Mouse (Mus musculus) midbrain, embryonic 10.5 days (tissue): ENCODE results near the gene Prrg2. TPM values are rescaled to one million over a fixed set of nuclear protein-coding genes. Genes with fewer than 3 reads are reported as not detected.
A peak's percentile ranks its signal among the peaks of the same experiment; 100 is the strongest.
"Not testable (repeated sequence)": the region's sequence is repeated elsewhere in the genome, so short reads cannot be mapped to it uniquely, and the experiment has no call there.

ENCODE experiments used
- DNase-seq: peaks from one replicate; pipeline ENCODE4 v3.0.0-alpha.2; 2017; ENCODE audit warnings: low spot score
- H3K27ac ChIP-seq: fragments of 300-500 bp; sonication (generic); replicated peaks from 2 replicates; pipeline ENCODE4 v1.5.1; 2016; ENCODE audit warnings: mild to moderate bottlenecking
- H3K27me3 ChIP-seq: fragments of 300-500 bp; sonication (generic); 2 replicates; pipeline ENCODE4 v1.6.1; 2016; ENCODE audit warnings: low read depth, mild to moderate bottlenecking; ENCODE audit not compliant: poor library complexity, severe bottlenecking
- H3K36me3 ChIP-seq: fragments of 300-500 bp; sonication (generic); 2 replicates; pipeline ENCODE4 v1.6.1; 2016; ENCODE audit warnings: mild to moderate bottlenecking, moderate library complexity
- H3K4me1 ChIP-seq: fragments of 300-500 bp; sonication (generic); 2 replicates; pipeline ENCODE4 v1.6.1; 2016
- H3K4me3 ChIP-seq: fragments of 300-500 bp; sonication (generic); 2 replicates; pipeline ENCODE4 v1.5.1; 2016; ENCODE audit warnings: mild to moderate bottlenecking, moderate library complexity
- H3K9me3 ChIP-seq: fragments of 300-500 bp; sonication (generic); replicated peaks from 2 replicates; pipeline ENCODE4 v1.6.1; 2016; ENCODE audit warnings: mild to moderate bottlenecking
- WGBS: fragments of 180-500 bp; shearing (Covaris S2); methylation state at CpG from one replicate; pipeline ENCODE4 v1.1.7; 2016; 5-methylcytosine and 5-hydroxymethylcytosine counted together
- polyA plus RNA-seq: library from polyadenylated mRNA; unstranded; fragments of >200 nt; fragmentation: Nextera tagmentation; extraction: Ambion mirVana; gene quantifications from 2 replicates; pipeline ENCODE4 v1.2.1, GENCODE M21; 2016

Prrg2 gene
- polyA plus RNA-seq, 1 experiment from 2014 or later, result 17.0 TPM

- no peak for DNase-seq
- H3K36me3 ChIP-seq, result no peaks in the 10 kb centered on the region
- 77% methylated on average over 6 of the region's 6 CpGs for WGBS
- H3K4me1 ChIP-seq, result peaks cover 12% of the 10 kb centered on the region
- no peaks in the 10 kb centered on the region for H3K27me3 ChIP-seq
- no peak overlapping the region for H3K4me3 ChIP-seq
- no peak overlapping the region for H3K27ac ChIP-seq
- no peaks in the 10 kb centered on the region for H3K9me3 ChIP-seq
Measured at GRCm38 (mm10) chr7:45097479-45097878, 35.0 kb upstream of the Prrg2 start.

DNA sequence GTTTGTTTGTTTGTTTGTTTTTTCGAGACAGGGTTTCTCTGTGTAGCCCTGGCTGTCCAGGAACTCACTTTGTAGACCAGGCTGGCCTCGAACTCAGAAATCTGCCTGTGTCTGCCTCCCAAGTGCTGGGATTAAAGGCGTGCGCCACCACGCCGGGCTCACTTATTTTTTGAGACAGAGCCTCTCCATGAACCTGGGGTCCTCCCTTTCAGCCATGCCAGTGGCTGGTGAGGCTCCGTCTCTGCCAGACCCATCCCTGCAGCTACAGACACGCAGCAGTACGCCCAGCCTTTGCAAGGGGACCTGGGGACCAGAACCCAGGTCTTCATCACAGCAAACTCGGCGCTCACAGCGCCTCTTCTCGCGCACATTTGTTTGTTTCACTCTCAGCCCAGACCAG, 33.5 kb upstream of the Prrg2 start:
- peaks cover 27% of the 10 kb centered on the region for H3K4me1 ChIP-seq
- not testable (repeated sequence) for H3K27ac ChIP-seq, H3K36me3 ChIP-seq, H3K9me3 ChIP-seq, H3K27me3 ChIP-seq, H3K4me3 ChIP-seq, DNase-seq
- 92% methylated on average over 14 of the region's 14 CpGs for WGBS

GRCm38 (mm10) chr7:45095367-45095766, 32.9 kb upstream of the Prrg2 start:
- peaks cover 31% of the 10 kb centered on the region for H3K4me1 ChIP-seq
- no peak overlapping the region for H3K4me3 ChIP-seq
- H3K27ac ChIP-seq, result no peak overlapping the region; the same call in 1 of the 2 replicates
- H3K36me3 ChIP-seq, result no peaks in the 10 kb centered on the region
- 83% methylated on average over 6 of the region's 6 CpGs for WGBS
- no peaks in the 10 kb centered on the region for H3K9me3 ChIP-seq
- no peak for DNase-seq
- H3K27me3 ChIP-seq, result 0 out of 2 replicates have a peak, but pooled peaks cover 5% of the 10 kb centered on the region

- 79% methylated on average over 7 of the region's 7 CpGs for WGBS
- H3K36me3 ChIP-seq, result no peaks in the 10 kb centered on the region
- H3K27me3 ChIP-seq, result 0 out of 2 replicates have a peak, but pooled peaks cover 5% of the 10 kb centered on the region
- H3K4me1 ChIP-seq, result peaks cover 31% of the 10 kb centered on the region
- no peak overlapping the region for H3K27ac ChIP-seq
- H3K9me3 ChIP-seq, result no peaks in the 10 kb centered on the region
- H3K4me3 ChIP-seq, result no peak overlapping the region
- no peak for DNase-seq
Measured at GRCm38 (mm10) chr7:45094121-45094520, 31.6 kb upstream of the Prrg2 start.

GRCm38 (mm10) chr7:45093516-45093905, 31.0 kb upstream of the Prrg2 start:
- no peak for DNase-seq
- peaks cover 2% of the 10 kb centered on the region for H3K36me3 ChIP-seq
- H3K27me3 ChIP-seq, result 0 out of 2 replicates have a peak, but pooled peaks cover 5% of the 10 kb centered on the region
- peak overlapping the region; percentile 46; the same call in 1 of the 2 replicates for H3K27ac ChIP-seq
- H3K4me1 ChIP-seq, result peaks cover 31% of the 10 kb centered on the region
- no peaks in the 10 kb centered on the region for H3K9me3 ChIP-seq
- H3K4me3 ChIP-seq, result no peak overlapping the region
- 40% methylated on average over 18 of the region's 18 CpGs for WGBS

DNA sequence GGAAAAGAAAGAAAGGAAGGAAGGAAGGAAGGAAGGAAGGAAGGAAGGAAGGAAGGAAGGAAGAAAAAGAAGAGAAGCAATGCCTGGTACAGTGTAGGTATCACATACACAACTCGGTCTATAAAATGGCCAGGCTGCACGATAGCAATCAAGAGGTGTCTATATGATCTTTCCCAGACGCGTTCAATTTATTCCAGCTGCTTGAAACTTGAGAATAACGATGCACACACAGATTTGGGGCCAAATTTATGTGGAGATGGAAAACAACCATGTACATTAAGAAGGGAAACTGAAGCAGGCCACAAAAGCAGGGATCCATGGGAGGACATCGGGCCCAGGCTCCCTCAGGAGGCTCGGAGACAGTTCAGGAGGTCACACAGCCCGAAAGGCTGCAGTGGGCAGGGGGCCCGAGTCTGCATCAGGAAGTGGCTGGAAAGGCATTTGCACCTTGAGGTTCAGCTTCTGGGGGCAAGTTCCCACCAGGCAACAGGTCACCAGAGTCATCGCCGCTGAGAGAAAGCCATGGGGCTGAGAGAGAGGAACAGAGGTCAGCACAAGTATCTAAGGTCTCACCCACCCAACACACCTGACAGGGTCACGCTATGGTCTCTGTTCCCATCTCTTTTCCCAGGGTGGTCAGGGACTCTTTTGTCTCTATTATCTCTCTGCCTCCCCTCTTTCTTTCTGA, 30.5 kb upstream of the Prrg2 start:
- 68% methylated on average over 12 of the region's 12 CpGs for WGBS
- H3K4me3 ChIP-seq, result peak overlapping the region; percentile 21; the same call in 1 of the 2 replicates
- peak overlapping the region; percentile 46; the same call in 1 of the 2 replicates for H3K27ac ChIP-seq
- no peak for DNase-seq
- H3K4me1 ChIP-seq, result peaks cover 31% of the 10 kb centered on the region
- H3K9me3 ChIP-seq, result no peaks in the 10 kb centered on the region
- 0 out of 2 replicates have a peak, but pooled peaks cover 5% of the 10 kb centered on the region for H3K27me3 ChIP-seq
- peaks cover 8% of the 10 kb centered on the region for H3K36me3 ChIP-seq

DNA sequence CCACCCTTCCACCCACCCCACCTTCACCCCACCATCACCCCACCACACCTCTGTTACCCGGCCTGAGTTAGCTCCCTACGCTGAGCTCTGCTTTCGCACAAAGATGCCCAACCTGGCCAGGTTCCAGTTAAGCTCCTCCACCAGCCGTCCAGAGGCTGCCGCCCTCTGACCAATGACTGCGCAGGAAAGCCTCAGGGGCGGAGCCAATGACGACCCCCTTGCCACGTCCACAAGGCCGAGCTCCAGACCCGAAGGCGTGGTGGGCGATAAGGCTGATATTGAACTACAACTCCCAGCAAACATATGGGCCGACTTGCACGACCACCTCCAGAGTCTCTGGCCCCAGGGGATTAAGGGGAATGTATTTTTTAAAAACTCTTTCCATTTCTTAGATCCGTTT, 29.6 kb upstream of the Prrg2 start, which contains the start of gene Rcn3:
Rcn3 (minus strand) TSS at position 174 of the 400 bp plus-strand sequence.
- Histone ChIP-seq H3K4me1 (peaks cover 31% of the 10 kb centered on the region), H3K36me3 (peaks cover 17% of the 10 kb centered on the region), H3K9me3 (no peaks in the 10 kb centered on the region), H3K27me3 (0 out of 2 replicates have a peak, but pooled peaks cover 5% of the 10 kb centered on the region), H3K27ac (peak within 1 kb of the TSS; percentile 83), H3K4me3 (peak within 1 kb of the TSS; percentile 64)
- WGBS, result 0% methylated on average over 16 of the region's 16 CpGs
- DNase-seq, result peak; percentile 94

GRCm38 (mm10) chr7:45091001-45091990, 28.8 kb upstream of the Prrg2 start:
- Histone ChIP-seq H3K4me1 (peaks cover 31% of the 10 kb centered on the region), H3K27me3 (0 out of 2 replicates have a peak, but pooled peaks cover 5% of the 10 kb centered on the region), H3K27ac (peak overlapping the region; percentile 83), H3K9me3 (no peaks in the 10 kb centered on the region), H3K4me3 (peak overlapping the region; percentile 64), H3K36me3 (peaks cover 25% of the 10 kb centered on the region)
- DNase-seq, result no peak
- WGBS, result 17% methylated on average over 35 of the region's 35 CpGs

DNA sequence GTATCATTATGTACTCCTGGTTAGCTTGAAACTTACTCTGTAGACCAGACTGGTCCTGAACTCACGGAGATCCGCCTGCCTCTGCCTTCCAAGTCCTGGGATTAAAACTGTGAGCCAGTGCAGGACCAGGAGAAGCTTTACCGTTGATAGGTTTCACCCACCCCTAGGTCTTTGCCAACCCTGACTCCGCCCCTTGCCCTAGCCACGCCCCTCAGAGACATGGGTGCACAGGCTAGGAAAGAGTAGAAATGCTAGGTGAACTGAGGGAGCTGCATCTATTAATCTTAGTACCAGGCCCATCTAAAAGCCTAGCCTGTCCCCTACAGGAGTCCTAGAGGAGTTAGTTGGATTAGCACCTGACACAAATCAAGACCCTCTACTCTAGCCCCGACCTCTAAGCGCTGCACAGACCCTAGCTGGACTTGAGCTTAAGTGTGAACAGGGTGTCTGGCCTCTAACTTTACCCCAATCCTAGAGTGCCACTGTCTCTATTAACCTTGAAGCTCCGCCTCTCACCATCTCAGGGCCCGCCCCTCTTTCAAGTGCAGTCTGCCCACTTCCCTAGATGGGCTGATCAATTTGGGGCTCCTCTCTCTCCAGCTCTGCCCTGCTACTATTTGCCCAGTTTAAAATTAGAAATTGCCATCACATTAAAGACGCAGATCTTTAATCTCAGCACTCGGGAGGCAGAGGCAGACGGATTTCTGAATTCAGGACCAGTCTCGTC, 27.9 kb upstream of the Prrg2 start:
- 82% methylated on average over 13 of the region's 13 CpGs for WGBS
- Histone ChIP-seq H3K27me3 (0 out of 2 replicates have a peak, but pooled peaks cover 5% of the 10 kb centered on the region), H3K9me3 (no peaks in the 10 kb centered on the region), H3K4me3 (peak overlapping the region; percentile 64; the same call in 1 of the 2 replicates), H3K4me1 (peaks cover 31% of the 10 kb centered on the region), H3K27ac (no peak overlapping the region), H3K36me3 (peaks cover 33% of the 10 kb centered on the region)
- no peak for DNase-seq

- DNase-seq, result no peak
- H3K4me1 ChIP-seq, result peaks cover 28% of the 10 kb centered on the region
- no peak overlapping the region for H3K4me3 ChIP-seq
- H3K27ac ChIP-seq, result no peak overlapping the region
- 0 out of 2 replicates have a peak, but pooled peaks cover 5% of the 10 kb centered on the region for H3K27me3 ChIP-seq
- H3K9me3 ChIP-seq, result no peaks in the 10 kb centered on the region
- H3K36me3 ChIP-seq, result peaks cover 45% of the 10 kb centered on the region
- 94% methylated on average over 17 of the region's 17 CpGs for WGBS
Measured at GRCm38 (mm10) chr7:45088597-45088996, 26.1 kb upstream of the Prrg2 start.

GRCm38 (mm10) chr7:45086084-45086483, 23.6 kb upstream of the Prrg2 start:
- 0 out of 2 replicates have a peak, but pooled peaks cover 2% of the 10 kb centered on the region for H3K27me3 ChIP-seq
- H3K4me3 ChIP-seq, result no peak overlapping the region
- peaks cover 60% of the 10 kb centered on the region for H3K36me3 ChIP-seq
- no peak overlapping the region for H3K27ac ChIP-seq
- no peak for DNase-seq
- WGBS, result 76% methylated on average over 4 of the region's 4 CpGs
- no peaks in the 10 kb centered on the region for H3K9me3 ChIP-seq
- H3K4me1 ChIP-seq, result peaks cover 8% of the 10 kb centered on the region
